Mouse (Mus musculus) T-cell, adult 2 months (primary cell): ENCODE results near the gene Chchd10.
A peak's percentile ranks its signal among the peaks of the same experiment; 100 is the strongest.
"Not testable (repeated sequence)": the region's sequence is repeated elsewhere in the genome, so short reads cannot be mapped to it uniquely, and the experiment has no call there.

ENCODE experiments used
- DNase-seq: peaks from one replicate; pipeline ENCODE4 v3.0.0; 2022; ENCODE audit warnings: low spot score

Chchd10 gene

GRCm38 (mm10) chr10:75932891-75933290 lies at the start of gene Chchd10:
Gene Chchd10 (plus strand): TSS chr10:75933130.
- no peak for DNase-seq

GRCm38 (mm10) chr10:75883232-75883552 lies 49.7 kb upstream of the Chchd10 start:
- peak; percentile 68 for DNase-seq

- no peak for DNase-seq
Measured at GRCm38 (mm10) chr10:75884742-75885141, 48.2 kb upstream of the Chchd10 start.

- DNase-seq, result not testable (repeated sequence)
Measured at GRCm38 (mm10) chr10:75887504-75887903, 45.4 kb upstream of the Chchd10 start.

- no peak for DNase-seq
Measured at GRCm38 (mm10) chr10:75889406-75890153, 43.4 kb upstream of the Chchd10 start.

- peak; percentile 98 for DNase-seq
Measured at GRCm38 (mm10) chr10:75893089-75893750, 39.7 kb upstream of the Chchd10 start, which contains the start of gene Derl3. Gene Derl3 (plus strand): TSS chr10:75893413.

GRCm38 (mm10) chr10:75894601-75895000 lies 38.3 kb upstream of the Chchd10 start:
- DNase-seq, result no peak

GRCm38 (mm10) chr10:75895730-75896129 lies 37.2 kb upstream of the Chchd10 start:
- DNase-seq, result no peak

GRCm38 (mm10) chr10:75896208-75896607 lies 36.7 kb upstream of the Chchd10 start:
- DNase-seq, result no peak

- peak; percentile 25 for DNase-seq
Measured at GRCm38 (mm10) chr10:75897373-75897772, 35.6 kb upstream of the Chchd10 start.

- no peak for DNase-seq
Measured at GRCm38 (mm10) chr10:75898039-75898564, 34.8 kb upstream of the Chchd10 start.

- no peak for DNase-seq
Measured at GRCm38 (mm10) chr10:75898846-75899245, 34.1 kb upstream of the Chchd10 start.

GRCm38 (mm10) chr10:75904391-75904790 lies 28.5 kb upstream of the Chchd10 start:
- no peak for DNase-seq

GRCm38 (mm10) chr10:75906882-75907281 lies 26.0 kb upstream of the Chchd10 start:
- DNase-seq, result no peak

- no peak for DNase-seq
Measured at GRCm38 (mm10) chr10:75910698-75911097, 22.2 kb upstream of the Chchd10 start.

GRCm38 (mm10) chr10:75913013-75913589 lies 19.8 kb upstream of the Chchd10 start:
- DNase-seq, result no peak

GRCm38 (mm10) chr10:75915557-75915956 lies 17.4 kb upstream of the Chchd10 start:
- DNase-seq, result no peak

GRCm38 (mm10) chr10:75916840-75917239 lies 16.1 kb upstream of the Chchd10 start:
- no peak for DNase-seq

- DNase-seq, result no peak
Measured at GRCm38 (mm10) chr10:75919026-75919425, 13.9 kb upstream of the Chchd10 start.

GRCm38 (mm10) chr10:75921026-75921725 lies 11.8 kb upstream of the Chchd10 start, which contains the start of gene Smarcb1:
Gene Smarcb1 (minus strand): TSS chr10:75921617.
- DNase-seq, result peak; percentile 92

GRCm38 (mm10) chr10:75921726-75922560 lies 11.0 kb upstream of the Chchd10 start:
- no peak for DNase-seq
